Mouse (Mus musculus) layer of hippocampus, adult 8-10 months (tissue): ENCODE data around the gene Gli3. TPM values are rescaled to one million over a fixed set of nuclear protein-coding genes. Genes with fewer than 3 reads are reported as not detected.

Source experiments
- DNase-seq, 2 experiments: peaks; one replicate each; pipeline ENCODE4 v3.0.0; 2022; ENCODE audit warnings: low spot score in 2 of 2
- total RNA-seq, 4 experiments: library from RNA; stranded (reverse); gene quantifications; 2 replicates each; pipeline ENCODE4 v1.2.4; 2022

Gli3 gene
- total RNA-seq, 4 experiments from 2014 or later, result 9.6 to 10.2 (median 10.2) TPM

GRCm38 (mm10) chr13:15550731-15551130 is 87.7 kb downstream of the Gli3 start:
- DNase-seq, result no peak

- no peak for DNase-seq
These were observed 89.0 kb downstream of the Gli3 start for GRCm38 (mm10) chr13:15552009-15552408.

- peak in 1 of 2 experiments; percentile 13 for DNase-seq
These were observed 93.6 kb downstream of the Gli3 start for GRCm38 (mm10) chr13:15556646-15557098.

- DNase-seq, result no peak
These were observed 98.4 kb downstream of the Gli3 start for GRCm38 (mm10) chr13:15561441-15561840.

- DNase-seq, result no peak
These were observed 108.0 kb downstream of the Gli3 start for GRCm38 (mm10) chr13:15570908-15571568.

- DNase-seq, result no peak
These were observed 114.3 kb downstream of the Gli3 start for GRCm38 (mm10) chr13:15577133-15577917.

GRCm38 (mm10) chr13:15580458-15580857 is 117.4 kb downstream of the Gli3 start:
- no peak for DNase-seq

GRCm38 (mm10) chr13:15585941-15586340 is 122.9 kb downstream of the Gli3 start:
- DNase-seq, result no peak

GRCm38 (mm10) chr13:15588278-15589272 is 125.5 kb downstream of the Gli3 start:
- peak; percentile 16 to 18 for DNase-seq

GRCm38 (mm10) chr13:15590326-15590933 is 127.4 kb downstream of the Gli3 start:
- no peak for DNase-seq

- DNase-seq, result no peak
These were observed 133.6 kb downstream of the Gli3 start for GRCm38 (mm10) chr13:15596667-15597066.

- DNase-seq, result no peak
These were observed 136.7 kb downstream of the Gli3 start for GRCm38 (mm10) chr13:15599741-15600140.

- no peak for DNase-seq
These were observed 139.1 kb downstream of the Gli3 start for GRCm38 (mm10) chr13:15602161-15602560.

- DNase-seq, result no peak
These were observed 139.7 kb downstream of the Gli3 start for GRCm38 (mm10) chr13:15602677-15603221.

- no peak for DNase-seq
These were observed 141.0 kb downstream of the Gli3 start for GRCm38 (mm10) chr13:15604074-15604473.

- DNase-seq, result no peak
These were observed 154.4 kb downstream of the Gli3 start for GRCm38 (mm10) chr13:15617423-15617822.

GRCm38 (mm10) chr13:15618051-15618692 is 155.1 kb downstream of the Gli3 start:
- DNase-seq, result no peak

- no peak for DNase-seq
These were observed 158.0 kb downstream of the Gli3 start for GRCm38 (mm10) chr13:15621009-15621408.

- no peak for DNase-seq
These were observed 161.7 kb downstream of the Gli3 start for GRCm38 (mm10) chr13:15624490-15625353.
